Mouse (Mus musculus) fibroblast of lung, adult 2 months (primary cell): ENCODE data around the gene Nfe2l3.
"Not testable (repeated sequence)": the region's sequence is repeated elsewhere in the genome, so short reads cannot be mapped to it uniquely, and the experiment has no call there.

Experiments
- DNase-seq: peaks from one replicate; pipeline ENCODE4 v3.0.0-alpha.2; 2011; ENCODE audit warnings: low read depth

Nfe2l3 gene

GRCm38 (mm10) chr6:51432535-51433397 lies at the start of gene Nfe2l3:
TSS of gene Nfe2l3 (plus strand) at chr6:51432670.
- no peak for DNase-seq

- peak; percentile 75 for DNase-seq
Measured at GRCm38 (mm10) chr6:51383769-51384755, 48.4 kb upstream of the Nfe2l3 start.

- DNase-seq: no peak
Measured at GRCm38 (mm10) chr6:51390505-51390904, 42.0 kb upstream of the Nfe2l3 start.

GRCm38 (mm10) chr6:51391816-51392490 lies 40.5 kb upstream of the Nfe2l3 start:
- DNase-seq: no peak

- DNase-seq: no peak
Measured at GRCm38 (mm10) chr6:51393341-51394128, 38.9 kb upstream of the Nfe2l3 start.

- not testable (repeated sequence) for DNase-seq
Measured at GRCm38 (mm10) chr6:51394367-51394766, 38.1 kb upstream of the Nfe2l3 start.

GRCm38 (mm10) chr6:51394963-51395362 lies 37.5 kb upstream of the Nfe2l3 start:
- not testable (repeated sequence) for DNase-seq

GRCm38 (mm10) chr6:51395486-51395885 lies 37.0 kb upstream of the Nfe2l3 start:
- no peak for DNase-seq

- peak; percentile 45 for DNase-seq
Measured at GRCm38 (mm10) chr6:51399113-51399518, 33.4 kb upstream of the Nfe2l3 start.

GRCm38 (mm10) chr6:51401294-51401693 lies 31.2 kb upstream of the Nfe2l3 start:
- DNase-seq: no peak

- DNase-seq: no peak
Measured at GRCm38 (mm10) chr6:51403598-51403997, 28.9 kb upstream of the Nfe2l3 start.

GRCm38 (mm10) chr6:51404502-51404901 lies 28.0 kb upstream of the Nfe2l3 start:
- DNase-seq: no peak

- no peak for DNase-seq
Measured at GRCm38 (mm10) chr6:51416433-51416832, 16.0 kb upstream of the Nfe2l3 start.

- DNase-seq: no peak
Measured at GRCm38 (mm10) chr6:51417306-51417936, 15.0 kb upstream of the Nfe2l3 start.

GRCm38 (mm10) chr6:51423466-51424122 lies 8.9 kb upstream of the Nfe2l3 start:
- DNase-seq: no peak

GRCm38 (mm10) chr6:51424537-51424936 lies 7.9 kb upstream of the Nfe2l3 start:
- no peak for DNase-seq

GRCm38 (mm10) chr6:51434270-51434669 lies 1.8 kb downstream of the Nfe2l3 start:
- no peak for DNase-seq

- no peak for DNase-seq
Measured at GRCm38 (mm10) chr6:51437665-51438064, 5.2 kb downstream of the Nfe2l3 start.

GRCm38 (mm10) chr6:51438826-51439330 lies 6.4 kb downstream of the Nfe2l3 start:
- no peak for DNase-seq
